Mouse (Mus musculus) liver, adult (tissue): ENCODE measurements around the gene Lrrfip1.

ENCODE experiments used
- GATA4 ChIP-seq: IDR thresholded peaks from 2 replicates; pipeline ENCODE4 v1.6.1; 2014; ENCODE audit warnings: mild to moderate bottlenecking, low read length; ENCODE audit not compliant: insufficient replicate concordance

Lrrfip1 gene

GRCm38 (mm10) chr1:91009266-91009665 is 10.7 kb downstream of the Lrrfip1 start:
- TF ChIP-seq GATA4 = no peak

- TF ChIP-seq GATA4 = no peak
Measured at GRCm38 (mm10) chr1:91010216-91010615, 11.7 kb downstream of the Lrrfip1 start.

GRCm38 (mm10) chr1:91010716-91011115 is 12.2 kb downstream of the Lrrfip1 start:
- TF ChIP-seq GATA4 = no peak

GRCm38 (mm10) chr1:91011336-91011735 is 12.8 kb downstream of the Lrrfip1 start:
- no peak for TF ChIP-seq GATA4

GRCm38 (mm10) chr1:91013803-91014202 is 15.3 kb downstream of the Lrrfip1 start:
- no peak for TF ChIP-seq GATA4

GRCm38 (mm10) chr1:91015571-91015970 is 17.0 kb downstream of the Lrrfip1 start:
- no peak for TF ChIP-seq GATA4

GRCm38 (mm10) chr1:91017111-91017758 is 18.7 kb downstream of the Lrrfip1 start:
- no peak for TF ChIP-seq GATA4

GRCm38 (mm10) chr1:91019346-91019745 is 20.8 kb downstream of the Lrrfip1 start:
- TF ChIP-seq GATA4 = no peak

- no peak for TF ChIP-seq GATA4
Measured at GRCm38 (mm10) chr1:91021304-91021703, 22.8 kb downstream of the Lrrfip1 start.

GRCm38 (mm10) chr1:91022157-91022895 is 23.8 kb downstream of the Lrrfip1 start:
- no peak for TF ChIP-seq GATA4

GRCm38 (mm10) chr1:91023230-91023629 is 24.7 kb downstream of the Lrrfip1 start:
- TF ChIP-seq GATA4 = no peak

- no peak; the same call in 1 of the 2 replicates for TF ChIP-seq GATA4
Measured at GRCm38 (mm10) chr1:91023960-91024359, 25.4 kb downstream of the Lrrfip1 start.

- TF ChIP-seq GATA4 = no peak
Measured at GRCm38 (mm10) chr1:91024464-91024863, 25.9 kb downstream of the Lrrfip1 start.

GRCm38 (mm10) chr1:91026945-91027344 is 28.4 kb downstream of the Lrrfip1 start:
- no peak for TF ChIP-seq GATA4

- TF ChIP-seq GATA4 = no peak
Measured at GRCm38 (mm10) chr1:91030383-91030782, 31.8 kb downstream of the Lrrfip1 start.

GRCm38 (mm10) chr1:91031547-91031946 is 33.0 kb downstream of the Lrrfip1 start:
- TF ChIP-seq GATA4 = no peak
